Mouse (Mus musculus) cerebral cortex, adult 2 months (tissue): ENCODE measurements around the gene Pacs2.

Source experiments
- WGBS: fragments of 180-500 bp; shearing (Covaris S2); methylation state at CpG from one replicate; pipeline ENCODE4 v1.1.7; 2018; 5-methylcytosine and 5-hydroxymethylcytosine counted together

Gene Pacs2

DNA sequence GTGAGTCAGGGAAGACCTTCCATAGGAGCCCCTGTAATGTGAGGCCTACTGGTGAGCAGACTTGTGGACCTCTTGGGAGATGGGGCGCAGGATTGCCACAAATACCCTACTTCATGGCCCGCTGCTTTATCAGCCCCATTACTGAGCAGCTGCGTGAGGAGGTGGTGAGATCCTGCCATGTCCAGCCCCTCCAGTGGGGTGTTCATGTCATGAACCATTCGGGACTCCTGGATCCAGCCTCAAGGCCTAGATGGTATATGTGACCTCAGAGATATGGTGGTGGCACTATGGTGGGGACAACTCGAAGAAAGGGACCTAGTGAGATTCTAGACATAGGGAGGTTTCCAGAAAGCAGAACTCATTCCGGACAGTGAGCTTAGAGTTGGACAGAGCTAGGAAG is 74.8 kb downstream of the Pacs2 start:
- 93% methylated on average over 6 of the region's 6 CpGs for WGBS

DNA sequence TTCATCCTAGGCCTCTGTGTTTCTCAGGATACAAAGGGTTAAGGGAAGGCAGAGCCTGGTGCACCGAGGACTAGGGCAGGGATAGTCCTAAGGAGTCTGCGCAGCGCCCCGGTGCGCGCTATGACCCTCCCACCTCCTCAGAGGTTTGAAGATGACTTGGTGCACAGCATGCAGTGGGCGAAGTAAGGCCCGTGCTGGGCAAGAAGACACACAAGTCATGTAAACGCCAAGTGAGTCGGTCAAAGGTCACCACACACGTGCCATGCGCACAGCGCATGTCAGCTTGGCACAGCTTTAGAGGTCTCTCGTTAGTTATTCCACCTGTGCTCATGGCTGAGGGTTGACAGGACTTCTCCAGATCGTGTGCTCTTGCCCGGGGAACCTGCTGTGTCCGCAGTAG is 75.7 kb downstream of the Pacs2 start:
- 86% methylated on average over 17 of the region's 17 CpGs for WGBS

GRCm38 (mm10) chr12:113097040-113097439 is 82.7 kb downstream of the Pacs2 start:
- WGBS, result 52% methylated on average over 5 of the region's 5 CpGs

DNA sequence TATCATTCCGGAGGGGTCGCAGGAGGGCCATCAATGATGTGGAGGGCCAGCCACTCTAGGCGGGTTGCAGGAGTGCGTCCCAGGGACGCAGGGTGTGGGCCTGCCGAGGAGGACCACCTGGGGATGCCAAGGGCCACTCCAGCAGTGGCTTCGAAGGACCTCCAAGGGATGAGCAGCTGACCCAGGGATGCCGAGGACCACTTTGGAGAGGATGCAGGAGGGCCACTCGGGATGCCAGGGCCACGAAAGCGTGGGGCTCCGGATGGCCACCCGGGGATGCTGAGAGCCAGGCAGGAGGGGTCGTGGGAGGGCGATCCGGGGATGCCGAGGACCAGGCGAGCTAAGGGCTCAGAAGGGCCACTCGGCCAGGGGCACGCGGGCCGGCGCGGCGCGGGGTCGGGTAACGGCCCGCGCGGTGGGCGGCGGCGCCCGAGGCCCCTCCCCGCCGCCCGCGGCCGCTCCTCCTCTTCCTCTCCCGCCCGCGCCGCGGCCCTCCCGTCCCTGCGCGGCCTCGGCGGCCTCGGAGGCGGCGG is 83.5 kb downstream of the Pacs2 start, which contains the start of gene Mta1:
TSS of gene Mta1 (plus strand) at position 530 of the 533 bp plus-strand sequence.
- WGBS, result 3% methylated on average over 35 of the region's 53 CpGs

- under 1% methylated on average over 45 of the region's 60 CpGs for WGBS
Measured at GRCm38 (mm10) chr12:113098530-113099151, 84.3 kb downstream of the Pacs2 start.

DNA sequence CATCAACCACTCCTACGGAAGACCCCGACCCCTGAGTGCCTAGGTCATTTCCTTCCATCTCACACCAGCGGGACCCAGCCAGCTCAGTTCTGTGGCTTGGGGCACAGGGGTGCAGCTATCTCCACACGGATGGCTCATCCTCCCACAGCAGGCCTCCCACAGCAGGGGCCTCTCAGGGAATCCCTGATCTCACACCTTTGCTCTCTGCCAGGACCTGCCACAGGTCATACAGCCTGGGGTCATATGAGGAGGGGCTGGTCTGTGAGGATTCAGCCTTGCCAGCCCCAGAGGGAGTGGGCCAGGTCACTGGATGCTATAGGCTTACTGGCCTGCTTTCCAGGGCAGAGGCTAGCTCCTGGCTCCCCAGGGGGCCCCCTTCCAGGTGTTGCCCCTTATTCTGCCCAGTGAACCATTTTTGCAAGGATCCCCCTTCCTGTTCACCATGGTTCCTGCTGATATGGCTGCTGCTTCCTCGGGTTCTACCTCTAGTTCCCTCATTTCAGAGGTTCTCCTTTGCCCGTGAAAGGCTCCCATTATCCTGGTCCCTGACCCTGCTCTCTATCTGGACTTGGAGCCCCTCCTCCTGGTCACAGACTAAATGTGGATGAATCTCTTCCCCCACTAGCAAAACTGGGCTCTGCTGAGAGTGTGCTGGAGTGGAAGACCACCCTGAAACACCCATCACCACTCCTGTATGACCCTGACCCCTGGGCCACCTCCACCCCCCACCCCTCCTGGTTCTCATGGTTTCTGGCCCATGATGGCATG is 85.3 kb downstream of the Pacs2 start:
- 33% methylated on average over 6 of the region's 6 CpGs for WGBS

DNA sequence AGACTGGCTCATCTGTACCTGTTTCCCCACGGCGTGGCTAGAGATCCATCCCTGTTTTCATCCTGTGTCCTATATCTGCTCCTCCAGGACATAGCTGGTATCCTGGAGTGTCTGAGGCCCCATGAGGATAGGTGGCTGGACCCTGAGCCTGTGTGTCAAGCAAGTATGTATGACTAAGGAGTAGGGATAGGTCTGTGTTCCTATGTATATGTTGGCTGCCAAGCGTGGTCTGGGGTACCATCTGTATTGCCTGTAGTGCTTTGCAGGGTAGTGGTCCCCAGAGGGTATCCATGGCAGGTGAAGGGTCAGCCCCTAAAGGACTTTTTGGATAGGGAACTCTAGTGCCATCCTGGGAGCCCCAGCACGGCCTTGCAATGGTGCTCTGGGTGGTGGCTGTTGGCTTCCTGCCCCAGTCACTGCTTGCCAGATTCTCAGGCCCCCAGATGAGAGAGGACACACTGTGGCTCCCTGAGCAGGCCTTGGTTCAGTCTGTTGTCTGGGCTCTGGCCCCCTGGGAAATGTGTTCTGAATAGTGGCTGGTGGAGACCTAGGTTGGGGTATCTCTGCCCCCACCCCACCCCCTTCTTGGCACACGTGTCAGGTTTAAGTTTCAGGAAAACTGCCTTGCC is 86.3 kb downstream of the Pacs2 start:
- WGBS, result 42% methylated on average over 5 of the region's 5 CpGs

GRCm38 (mm10) chr12:113101251-113101960 is 87.1 kb downstream of the Pacs2 start:
- 48% methylated on average over 9 of the region's 9 CpGs for WGBS

DNA sequence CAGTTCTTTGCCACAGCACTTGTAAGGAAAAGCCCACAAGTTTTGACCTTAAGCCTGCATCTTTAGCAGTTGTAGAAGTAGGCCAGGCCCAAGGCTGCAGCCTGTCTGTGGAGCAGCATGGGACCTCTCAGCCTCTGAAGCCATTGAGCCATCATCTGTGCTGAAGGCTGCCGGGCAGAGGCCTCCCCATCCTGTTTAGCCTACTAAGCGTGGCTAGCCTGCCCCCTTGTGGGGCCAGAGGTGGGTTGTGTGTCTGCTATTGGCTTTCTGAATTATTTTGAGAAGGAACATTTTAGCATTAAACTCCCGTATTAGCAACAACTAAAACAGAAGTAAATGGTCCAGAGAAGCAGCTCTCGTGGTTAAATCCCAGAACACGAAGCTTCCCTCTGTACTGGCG is 88.2 kb downstream of the Pacs2 start:
- 41% methylated on average over 6 of the region's 6 CpGs for WGBS

DNA sequence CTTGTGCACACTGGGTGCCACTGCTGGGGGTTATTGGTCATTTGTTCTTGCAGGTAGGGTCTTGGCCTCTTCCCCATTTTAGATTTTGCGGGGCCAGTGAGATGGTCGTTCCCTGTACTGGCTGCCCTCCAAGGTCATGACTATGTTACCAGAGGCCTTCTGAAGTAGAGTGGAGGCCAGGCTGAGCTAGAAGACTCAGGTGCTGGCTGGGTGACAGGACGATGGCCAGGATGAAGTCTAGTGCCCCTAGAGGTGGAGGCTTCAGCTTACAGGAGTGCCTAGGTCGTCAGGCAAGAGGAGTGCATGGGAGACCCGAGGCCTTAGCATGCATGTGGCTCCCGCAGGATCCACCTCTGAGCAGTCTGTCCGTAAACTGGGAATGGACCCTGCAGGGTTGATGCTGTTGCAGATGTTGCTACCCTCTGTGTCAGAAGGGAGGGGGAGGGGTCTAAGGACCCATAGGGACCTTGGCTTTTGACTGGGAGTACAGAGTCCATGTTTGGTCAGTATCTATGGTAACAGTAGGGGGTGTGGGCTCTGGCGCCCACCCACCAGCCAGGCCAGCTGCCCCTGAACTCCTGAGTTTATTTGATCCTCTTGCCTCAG is 89.6 kb downstream of the Pacs2 start:
- 82% methylated on average over 8 of the region's 8 CpGs for WGBS

- 42% methylated on average over 6 of the region's 6 CpGs for WGBS
Measured at GRCm38 (mm10) chr12:113106386-113106785, 92.1 kb downstream of the Pacs2 start.

GRCm38 (mm10) chr12:113107431-113108124 is 93.3 kb downstream of the Pacs2 start:
- WGBS, result 69% methylated on average over 4 of the region's 4 CpGs

GRCm38 (mm10) chr12:113108528-113109283 is 94.4 kb downstream of the Pacs2 start:
- WGBS, result 80% methylated on average over 17 of the region's 17 CpGs

DNA sequence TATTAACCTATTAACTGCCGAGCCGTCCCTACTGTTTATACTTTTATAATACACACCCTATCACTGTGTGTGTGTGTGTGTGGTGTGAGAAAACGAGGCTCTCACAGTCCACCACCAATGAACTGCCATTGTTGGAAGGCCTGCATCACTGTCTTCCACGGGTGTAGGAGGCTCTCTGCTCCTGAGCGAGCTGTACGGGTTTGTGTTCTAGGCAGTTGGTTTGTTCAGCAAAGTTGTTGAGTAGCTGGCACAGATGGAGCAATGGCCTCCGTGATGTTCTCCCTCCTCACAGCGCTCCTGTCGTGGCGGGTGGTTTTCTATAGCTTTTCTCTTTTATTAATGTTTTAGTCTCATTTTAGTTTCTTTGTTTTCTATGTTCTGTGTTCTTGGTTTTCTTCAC is 95.5 kb downstream of the Pacs2 start:
- WGBS, result 52% methylated on average over 10 of the region's 10 CpGs

DNA sequence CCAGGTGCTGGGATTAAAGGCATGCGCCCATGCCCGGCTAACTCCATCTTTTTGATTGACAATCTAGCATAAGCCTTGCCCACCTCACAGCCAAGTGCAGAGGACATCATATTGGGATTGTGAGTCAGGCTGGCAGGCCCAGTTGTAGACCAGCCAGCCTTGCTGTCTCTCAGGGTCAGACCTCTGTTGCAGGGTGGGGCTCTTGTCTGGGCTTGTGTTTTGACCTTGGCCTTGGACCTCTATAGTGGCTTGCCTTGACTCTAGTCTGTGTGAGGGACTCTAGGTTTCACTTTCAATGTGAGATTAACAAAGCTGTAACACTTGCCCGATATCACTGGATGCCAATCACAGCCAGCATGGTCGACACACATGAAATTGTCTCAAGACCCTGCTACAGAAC is 99.8 kb downstream of the Pacs2 start:
- 88% methylated on average over 4 of the region's 4 CpGs for WGBS

DNA sequence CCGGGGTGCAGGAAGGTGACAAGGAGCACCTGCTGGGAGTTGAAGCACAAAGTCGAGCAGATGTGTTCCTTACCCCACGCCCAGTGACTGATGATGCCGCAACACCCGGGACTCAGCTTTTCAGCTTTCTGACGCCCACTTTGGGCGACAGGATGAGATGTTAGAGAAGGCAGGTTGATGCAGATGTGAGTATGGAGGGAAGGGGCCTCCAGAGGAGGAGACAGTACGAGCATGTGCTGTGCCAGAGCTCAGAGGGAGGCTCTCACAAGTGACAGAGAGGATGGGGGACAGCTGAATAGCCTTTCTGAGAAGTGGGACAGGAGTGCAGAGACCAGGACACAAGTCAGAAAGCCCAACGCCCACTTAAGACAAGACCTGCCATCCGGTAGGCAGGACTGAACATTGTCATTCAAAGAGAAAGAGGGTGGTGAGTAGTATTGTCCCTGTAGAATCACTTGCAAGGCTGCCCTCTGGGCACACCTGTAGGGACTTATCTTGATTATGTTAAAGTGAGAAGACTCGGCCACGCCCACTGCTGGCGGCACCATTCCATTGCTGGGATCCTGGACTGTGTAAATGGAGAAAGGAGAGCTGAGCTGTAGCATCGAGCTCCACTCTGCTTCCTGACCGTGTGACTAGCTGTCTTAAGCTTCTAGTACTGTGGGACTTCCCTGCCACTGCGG is 100.7 kb downstream of the Pacs2 start:
- 76% methylated on average over 16 of the region's 16 CpGs for WGBS

DNA sequence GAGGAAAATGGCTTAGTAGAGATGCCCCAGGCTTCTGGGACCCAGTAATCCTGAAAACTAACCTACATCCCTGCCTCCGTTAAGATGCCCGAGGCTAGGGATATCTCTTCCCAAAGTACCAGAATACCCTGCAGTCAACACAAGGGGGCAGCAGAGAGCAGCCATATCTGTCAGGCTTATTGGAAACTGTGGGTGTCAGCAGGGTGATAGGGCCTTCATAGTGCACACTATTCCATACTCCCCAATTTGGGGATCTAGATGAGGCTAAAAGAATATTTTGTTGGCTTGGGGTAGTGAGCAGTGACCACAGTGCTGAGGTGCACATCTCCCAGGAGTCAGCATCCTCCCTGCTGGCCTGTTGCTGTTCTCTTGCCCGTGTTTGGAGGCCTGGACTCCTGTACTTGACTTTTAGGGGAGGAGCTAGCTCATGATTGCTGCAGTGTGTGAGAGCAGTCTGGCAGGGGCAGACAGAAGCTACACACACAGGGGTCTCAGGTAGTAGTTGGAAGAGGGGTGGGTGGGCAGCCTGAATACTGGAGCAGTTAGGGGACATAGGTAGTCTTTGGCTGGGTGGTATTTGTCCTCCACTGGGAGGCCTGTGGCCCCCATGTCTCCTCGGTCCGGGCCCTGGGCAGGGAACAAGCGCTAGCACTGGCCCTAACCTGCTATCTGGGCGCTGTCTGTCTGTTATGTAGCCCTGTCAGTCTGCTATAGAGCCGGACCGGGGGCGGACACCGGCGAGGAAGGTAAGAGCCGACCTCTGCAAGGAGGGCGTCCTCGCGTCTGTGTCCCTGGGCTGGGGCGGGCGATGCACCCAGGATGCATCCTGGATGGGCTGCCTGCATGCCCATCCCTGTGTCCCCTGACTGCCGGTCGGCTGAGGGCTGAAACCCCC is 105.5 kb downstream of the Pacs2 start:
- 81% methylated on average over 20 of the region's 20 CpGs for WGBS
